Mouse (Mus musculus): ENCODE results near the gene Slc25a43.

The Slc25a43 gene

DNA sequence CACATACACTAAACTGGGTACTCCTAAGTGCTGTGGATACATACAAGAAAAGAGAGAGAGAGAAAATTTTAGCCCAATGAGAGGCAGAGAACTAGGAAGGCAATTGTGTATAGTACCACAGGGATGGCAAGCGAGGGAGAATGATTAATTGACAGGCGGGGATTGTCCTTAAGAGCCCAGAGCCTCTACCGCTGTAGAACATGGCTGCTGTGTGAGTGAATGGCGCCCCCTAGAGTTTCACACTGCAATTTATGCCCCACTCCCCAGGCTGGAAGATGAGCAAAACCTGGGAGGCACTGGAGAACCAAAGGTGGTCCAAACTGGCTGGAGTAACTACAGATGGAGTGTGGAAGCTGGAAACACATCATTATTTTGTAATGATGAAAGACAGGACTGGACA lies 76.7 kb downstream of the Slc25a43 start:
- DNase-seq (ENCODE audit: low read depth in 2 of 2, low spot score in 2 of 2): peak; percentile 26 to 57

DNA sequence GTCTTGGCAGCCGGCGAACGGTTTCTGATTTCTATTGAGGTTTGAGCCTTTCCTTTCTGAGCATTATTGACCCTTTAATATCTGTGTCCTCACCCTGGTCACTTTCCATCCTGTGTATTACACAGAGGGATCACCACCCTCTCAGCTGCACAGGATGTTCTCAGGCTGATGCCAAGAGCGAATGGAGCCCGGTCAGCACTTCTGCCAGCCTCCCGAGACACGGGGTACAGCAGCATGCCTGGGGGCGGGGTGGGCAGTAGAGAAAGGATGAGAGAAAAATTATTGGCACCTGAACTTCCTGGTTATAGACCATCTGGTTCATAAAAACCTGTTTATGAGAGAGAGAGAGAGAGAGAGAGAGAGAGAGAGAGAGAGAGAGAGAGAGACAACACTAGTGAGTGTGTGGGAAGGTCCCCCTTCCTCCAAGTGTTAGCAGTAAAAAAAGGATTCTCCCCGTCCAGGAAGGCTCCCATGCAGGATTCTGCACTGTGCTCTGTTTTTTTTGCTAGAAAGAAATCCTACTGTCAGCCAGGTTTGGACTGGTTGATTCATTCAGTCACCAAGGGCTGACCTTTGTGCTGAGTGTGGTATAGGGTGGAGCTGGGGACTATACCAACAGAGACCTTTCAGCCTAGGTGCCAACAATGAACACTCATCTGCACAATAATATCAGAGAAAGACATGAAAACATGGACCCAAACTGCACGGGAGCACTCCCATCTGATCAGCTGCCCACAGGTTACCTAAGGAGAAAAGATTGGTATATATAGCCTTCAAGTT lies 80.7 kb downstream of the Slc25a43 start:
- DNase-seq (ENCODE audit: low read depth in 2 of 2, low spot score in 2 of 2): no peak

DNA sequence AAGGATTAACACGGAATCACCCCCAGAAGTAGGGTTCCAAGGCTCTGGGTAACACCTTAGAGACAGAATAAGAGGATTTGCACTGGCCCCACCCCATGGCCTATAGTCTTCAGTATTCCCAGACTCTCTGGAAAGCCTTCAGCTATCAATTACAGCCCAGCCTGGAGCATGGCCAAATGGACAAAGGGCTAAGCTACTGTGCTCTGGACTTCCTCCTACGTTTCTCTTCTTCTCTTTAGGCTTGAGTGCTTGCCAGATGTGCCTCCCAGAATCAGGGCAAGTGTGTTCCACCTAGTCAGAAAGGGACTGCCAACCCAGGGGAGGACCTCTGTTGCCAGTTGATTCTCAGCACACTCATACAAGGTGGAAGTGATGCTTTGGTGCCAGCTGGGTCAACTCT lies 81.6 kb downstream of the Slc25a43 start:
- no peak for DNase-seq (ENCODE audit: low read depth in 2 of 2, low spot score in 2 of 2)
